Comparison of ENCODE assay signal across 9 mouse cellular contexts in the genomic region with DNA sequence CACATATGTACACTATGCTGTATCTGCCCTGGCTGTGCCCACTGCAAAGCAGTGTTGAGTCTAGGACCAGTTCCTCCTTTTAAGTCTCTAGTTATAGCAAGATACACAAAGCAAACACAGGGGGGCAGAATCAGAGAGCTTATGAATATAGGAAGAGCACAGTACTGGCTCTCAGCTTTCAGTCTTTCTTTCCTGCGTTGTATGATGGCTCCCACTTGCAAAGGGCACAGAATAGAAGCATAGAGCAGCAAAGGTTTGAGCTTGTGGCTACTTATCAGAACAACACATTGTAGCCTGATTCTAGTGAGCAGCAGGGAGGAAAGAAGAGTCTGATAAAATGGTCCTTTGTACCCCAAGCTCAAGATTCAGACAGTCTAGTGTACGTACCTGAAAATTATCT. TPM values are rescaled to one million over a fixed set of nuclear protein-coding genes. Genes with fewer than 3 reads are reported as not detected.
DNase-seq lines count a peak whose midpoint lies in the region; ATAC-seq lines count a peak whose summit lies in the region.
"Had no signal": no experiment of that assay in that cellular context is flagged by ENCODE, and none has a peak within 500 bp of the region (broad histone marks: within the 10 kb centered on the region; RNA-seq: fewer than 3 reads in every experiment).

No protein-coding gene starts in this region.

- H3K27ac ChIP-seq in midbrain, embryonic 15.5 days, result no peak overlapping the region

- no peak overlapping the region for H3K4me2 ChIP-seq in midbrain, embryonic 15.5 days

- 86% methylated on average over 2 of the region's 2 CpGs for WGBS in midbrain, embryonic 15.5 days

- intact Hi-C loops in left cerebral cortex, postnatal 25 days (cut with DNase I), result no loop called here

- DNase-seq in layer of hippocampus, postnatal 10 days (ENCODE audit: low spot score in 2 of 2), result peak; percentile 4 to 17
- no peak for DNase-seq in layer of hippocampus, adult 8-10 months (ENCODE audit: low spot score in 2 of 2)
- DNase-seq in left cerebral cortex, postnatal 25 days (ENCODE audit: low spot score in 2 of 2), result peak; percentile 10 to 62
- peak; percentile 41 to 62 for DNase-seq in natural killer cell, adult 2 months (ENCODE audit: low spot score in 2 of 2)
- DNase-seq in frontal cortex, postnatal 25 days (ENCODE audit: low spot score in 2 of 2), result no peak

- peak; percentile 70 for ATAC-seq in activated CD4-positive, CD25-positive, alpha-beta regulatory T cell, adult 4 months
- ATAC-seq in cerebellum, adult (ENCODE audit: insufficient number of reproducible peaks, low FRiP score, low TSS enrichment), result no peak
- no peak for ATAC-seq in midbrain, embryonic 15.5 days (replicated peaks)

- H3K36me3 ChIP-seq in midbrain, embryonic 15.5 days (replicated peaks), result no peaks in the 10 kb centered on the region

- no peaks in the 10 kb centered on the region for H3K9me3 ChIP-seq in midbrain, embryonic 15.5 days

- H3K27me3 ChIP-seq in midbrain, embryonic 15.5 days (replicated peaks), result no peaks in the 10 kb centered on the region

- no peak overlapping the region for H3K9ac ChIP-seq in midbrain, embryonic 15.5 days

- H3K4me1 ChIP-seq in midbrain, embryonic 15.5 days, result no peaks in the 10 kb centered on the region

- H3K4me3 ChIP-seq in midbrain, embryonic 15.5 days, result no peak overlapping the region

RNA-seq across cellular contexts. Expression of a gene that starts 8.0 kb away (rescaled TPM):
- not detected for total RNA-seq in layer of hippocampus, postnatal 10 days (2021)
- total RNA-seq in layer of hippocampus, adult 8-10 months (2022), result not detected
- polyA plus RNA-seq in activated CD4-positive, CD25-positive, alpha-beta regulatory T cell, adult 4 months (2017; shearing (Covaris generic)), result not detected
- not detected for total RNA-seq in left cerebral cortex, postnatal 25 days (2021)
- polyA plus RNA-seq in midbrain, embryonic 15.5 days (2015; fragmentation: Nextera tagmentation; extraction: Ambion mirVana), result not detected in 2 replicates
- total RNA-seq: heart, postnatal 14 days had no signal

RNA-seq across cellular contexts. Expression of a gene that starts 17.7 kb away (rescaled TPM):
- total RNA-seq in layer of hippocampus, postnatal 10 days (2021), result under 1 TPM; 0.65 to 0.85 TPM
- total RNA-seq in layer of hippocampus, adult 8-10 months (2022), result under 1 TPM; 0.11 to 0.16 (median 0.14) TPM
- under 1 TPM; 0.77 to 0.80 TPM for polyA plus RNA-seq in activated CD4-positive, CD25-positive, alpha-beta regulatory T cell, adult 4 months (2017; shearing (Covaris generic))
- 1 to 10 TPM in 1 of 2 experiments, under 1 TPM in 1; 0.57 to 1.1 TPM for total RNA-seq in left cerebral cortex, postnatal 25 days (2021)
- 0.84 and 1.0 TPM in 2 replicates for polyA plus RNA-seq in midbrain, embryonic 15.5 days (2015; fragmentation: Nextera tagmentation; extraction: Ambion mirVana)

RNA-seq across cellular contexts. Expression of a gene that starts 35.6 kb away (rescaled TPM):
- not detected for total RNA-seq in layer of hippocampus, postnatal 10 days (2021)
- total RNA-seq in layer of hippocampus, adult 8-10 months (2022), result not detected
- 1 to 10 TPM; 1.6 to 2.2 TPM for polyA plus RNA-seq in activated CD4-positive, CD25-positive, alpha-beta regulatory T cell, adult 4 months (2017; shearing (Covaris generic))
- not detected for total RNA-seq in left cerebral cortex, postnatal 25 days (2021)
- polyA plus RNA-seq in midbrain, embryonic 15.5 days (2015; fragmentation: Nextera tagmentation; extraction: Ambion mirVana), result not detected in 2 replicates
- total RNA-seq: heart, postnatal 14 days had no signal

Comparison
In these comparisons a context has a peak if more than half of its experiments do, and no peak if none do; other contexts are left out.
1. DNase-seq: peak in layer of hippocampus, postnatal 10 days (2 of 2), left cerebral cortex, postnatal 25 days (2 of 2) and natural killer cell, adult 2 months (2 of 2); none in layer of hippocampus, adult 8-10 months (0 of 2) and frontal cortex, postnatal 25 days (0 of 2).